Mouse (Mus musculus) hindbrain, embryonic 10.5 days (tissue): ENCODE measurements around the gene Gfra1. TPM values are rescaled to one million over a fixed set of nuclear protein-coding genes. Genes with fewer than 3 reads are reported as not detected.

Experiments
- DNase-seq: peaks from one replicate; pipeline ENCODE4 v3.0.0-alpha.2; 2017; ENCODE audit warnings: low spot score
- H3K27ac ChIP-seq: fragments of 300-500 bp; sonication (generic); 2 replicates; pipeline ENCODE4 v1.5.1; 2016; ENCODE audit warnings: mild to moderate bottlenecking, moderate library complexity
- H3K27me3 ChIP-seq: fragments of 300-500 bp; sonication (generic); 2 replicates; pipeline ENCODE4 v1.6.1; 2016; ENCODE audit warnings: mild to moderate bottlenecking; ENCODE audit not compliant: poor library complexity, insufficient read depth, severe bottlenecking
- H3K36me3 ChIP-seq: fragments of 300-500 bp; sonication (generic); 2 replicates; pipeline ENCODE4 v1.6.1; 2016; ENCODE audit warnings: mild to moderate bottlenecking, moderate library complexity
- H3K4me1 ChIP-seq: fragments of 300-500 bp; sonication (generic); replicated peaks from 2 replicates; pipeline ENCODE4 v1.6.1; 2016; ENCODE audit warnings: mild to moderate bottlenecking
- H3K4me3 ChIP-seq: fragments of 300-500 bp; sonication (generic); 2 replicates; pipeline ENCODE4 v1.5.1; 2016; ENCODE audit warnings: mild to moderate bottlenecking, moderate library complexity
- H3K9me3 ChIP-seq: fragments of 300-500 bp; sonication (generic); 2 replicates; pipeline ENCODE4 v1.6.1; 2016; ENCODE audit warnings: mild to moderate bottlenecking, moderate library complexity
- WGBS: fragments of 180-500 bp; shearing (Covaris S2); methylation state at CpG from one replicate; pipeline ENCODE4 v1.1.7; 2016; 5-methylcytosine and 5-hydroxymethylcytosine counted together
- polyA plus RNA-seq: library from polyadenylated mRNA; unstranded; fragments of >200 nt; fragmentation: Nextera tagmentation; extraction: Ambion mirVana; gene quantifications from 2 replicates; pipeline ENCODE4 v1.2.1, GENCODE M21; 2016

Gfra1 gene
- polyA plus RNA-seq = 26.7 and 35.8 TPM in 2 replicates

GRCm38 (mm10) chr19:58455496-58456061, at the start of gene Gfra1:
Gene Gfra1 (minus strand): TSS chr19:58455909.
- peak within 1 kb of the TSS; percentile 89 for H3K27ac ChIP-seq
- WGBS = under 1% methylated on average over 31 of the region's 31 CpGs
- peaks cover 69% of the 10 kb centered on the region for H3K4me1 ChIP-seq
- DNase-seq = peak; percentile 86
- no peaks in the 10 kb centered on the region for H3K9me3 ChIP-seq
- H3K36me3 ChIP-seq = no peaks in the 10 kb centered on the region
- peaks cover 87% of the 10 kb centered on the region for H3K27me3 ChIP-seq
- H3K4me3 ChIP-seq = peak within 1 kb of the TSS; percentile 65

GRCm38 (mm10) chr19:58500049-58500448, 44.3 kb upstream of the Gfra1 start:
- no peaks in the 10 kb centered on the region for H3K27me3 ChIP-seq
- H3K36me3 ChIP-seq = no peaks in the 10 kb centered on the region
- DNase-seq = no peak
- peaks cover 9% of the 10 kb centered on the region; the same call in 1 of the 2 replicates for H3K4me1 ChIP-seq
- no peaks in the 10 kb centered on the region for H3K9me3 ChIP-seq
- no peak overlapping the region for H3K4me3 ChIP-seq
- 82% methylated on average over 2 of the region's 2 CpGs for WGBS
- H3K27ac ChIP-seq = no peak overlapping the region

- no peak overlapping the region for H3K4me3 ChIP-seq
- 67% methylated on average over 3 of the region's 3 CpGs for WGBS
- DNase-seq = no peak
- H3K9me3 ChIP-seq = no peaks in the 10 kb centered on the region
- H3K27me3 ChIP-seq = no peaks in the 10 kb centered on the region
- no peak overlapping the region for H3K27ac ChIP-seq
- H3K4me1 ChIP-seq = peaks cover 9% of the 10 kb centered on the region; the same call in 1 of the 2 replicates
- H3K36me3 ChIP-seq = no peaks in the 10 kb centered on the region
These were observed 43.8 kb upstream of the Gfra1 start for GRCm38 (mm10) chr19:58499420-58499966.

- Histone ChIP-seq H3K9me3 (no peaks in the 10 kb centered on the region), H3K4me1 (peaks cover 9% of the 10 kb centered on the region; the same call in 1 of the 2 replicates), H3K36me3 (no peaks in the 10 kb centered on the region), H3K27me3 (no peaks in the 10 kb centered on the region), H3K4me3 (no peak overlapping the region), H3K27ac (no peak overlapping the region)
- WGBS = 88% methylated on average over 3 of the region's 3 CpGs
- no peak for DNase-seq
These were observed 41.4 kb upstream of the Gfra1 start for GRCm38 (mm10) chr19:58497106-58497505.

GRCm38 (mm10) chr19:58486686-58487085, 31.0 kb upstream of the Gfra1 start:
- DNase-seq = no peak

GRCm38 (mm10) chr19:58482373-58482977, 26.8 kb upstream of the Gfra1 start:
- no peak overlapping the region for H3K27ac ChIP-seq
- WGBS = 87% methylated on average over 9 of the region's 9 CpGs

More at GRCm38 (mm10) chr19:58486686-58487085, 31.0 kb upstream of the Gfra1 start:
- Histone ChIP-seq H3K27me3 (no peaks in the 10 kb centered on the region), H3K9me3 (peaks cover 5% of the 10 kb centered on the region), H3K4me1 (no peaks in the 10 kb centered on the region), H3K27ac (no peak overlapping the region), H3K4me3 (no peak overlapping the region), H3K36me3 (no peaks in the 10 kb centered on the region)
- WGBS = 70% methylated on average over 2 of the region's 2 CpGs

GRCm38 (mm10) chr19:58474251-58474650, 18.5 kb upstream of the Gfra1 start:
- peaks cover 2% of the 10 kb centered on the region; the same call in 1 of the 2 replicates for H3K9me3 ChIP-seq
- no peaks in the 10 kb centered on the region for H3K4me1 ChIP-seq
- H3K27me3 ChIP-seq = no peaks in the 10 kb centered on the region
- DNase-seq = no peak
- no peak overlapping the region for H3K27ac ChIP-seq
- no peak overlapping the region for H3K4me3 ChIP-seq
- 88% methylated on average over 3 of the region's 3 CpGs for WGBS
- H3K36me3 ChIP-seq = no peaks in the 10 kb centered on the region

More at GRCm38 (mm10) chr19:58482373-58482977, 26.8 kb upstream of the Gfra1 start:
- Histone ChIP-seq H3K36me3 (no peaks in the 10 kb centered on the region), H3K9me3 (peaks cover 12% of the 10 kb centered on the region; the same call in 1 of the 2 replicates), H3K27me3 (no peaks in the 10 kb centered on the region), H3K4me1 (no peaks in the 10 kb centered on the region), H3K4me3 (no peak overlapping the region)
- no peak for DNase-seq

- H3K36me3 ChIP-seq = no peaks in the 10 kb centered on the region
These were observed 13.7 kb upstream of the Gfra1 start for GRCm38 (mm10) chr19:58469421-58469820.

GRCm38 (mm10) chr19:58468331-58468730, 12.6 kb upstream of the Gfra1 start:
- H3K9me3 ChIP-seq = peaks cover 5% of the 10 kb centered on the region; the same call in 1 of the 2 replicates
- 0 out of 2 replicates have a peak, but pooled peaks cover 3% of the 10 kb centered on the region for H3K4me1 ChIP-seq
- no peak overlapping the region for H3K27ac ChIP-seq
- no peak for DNase-seq
- no peak overlapping the region for H3K4me3 ChIP-seq
- H3K27me3 ChIP-seq = peaks cover 3% of the 10 kb centered on the region; the same call in 1 of the 2 replicates
- 67% methylated on average over 2 of the region's 2 CpGs for WGBS
- no peaks in the 10 kb centered on the region for H3K36me3 ChIP-seq

More at GRCm38 (mm10) chr19:58469421-58469820, 13.7 kb upstream of the Gfra1 start:
- Histone ChIP-seq H3K4me3 (no peak overlapping the region), H3K4me1 (0 out of 2 replicates have a peak, but pooled peaks cover 3% of the 10 kb centered on the region), H3K9me3 (peaks cover 5% of the 10 kb centered on the region; the same call in 1 of the 2 replicates), H3K27ac (no peak overlapping the region), H3K27me3 (peaks cover 3% of the 10 kb centered on the region; the same call in 1 of the 2 replicates)
- DNase-seq = peak; percentile 85
- 20% methylated on average over 12 of the region's 12 CpGs for WGBS

GRCm38 (mm10) chr19:58463755-58464154, 8.0 kb upstream of the Gfra1 start:
- peaks cover 5% of the 10 kb centered on the region; the same call in 1 of the 2 replicates for H3K9me3 ChIP-seq
- peaks cover 14% of the 10 kb centered on the region for H3K27me3 ChIP-seq
- no peak for DNase-seq
- peaks cover 15% of the 10 kb centered on the region for H3K4me1 ChIP-seq
- no peak overlapping the region for H3K27ac ChIP-seq
- no peak overlapping the region for H3K4me3 ChIP-seq
- no peaks in the 10 kb centered on the region for H3K36me3 ChIP-seq
- WGBS = 75% methylated on average over 3 of the region's 3 CpGs

- WGBS = 30% methylated on average over 13 of the region's 13 CpGs
- Histone ChIP-seq H3K4me1 (peaks cover 30% of the 10 kb centered on the region), H3K36me3 (no peaks in the 10 kb centered on the region), H3K27ac (peak overlapping the region; percentile 86), H3K27me3 (peaks cover 40% of the 10 kb centered on the region), H3K9me3 (no peaks in the 10 kb centered on the region), H3K4me3 (no peak overlapping the region)
- peak; percentile 54 for DNase-seq
These were observed 4.8 kb upstream of the Gfra1 start for GRCm38 (mm10) chr19:58460361-58461022.

GRCm38 (mm10) chr19:58456491-58457061, 867 bp upstream of the Gfra1 start:
- H3K36me3 ChIP-seq = no peaks in the 10 kb centered on the region
- WGBS = 6% methylated on average over 16 of the region's 16 CpGs
- H3K27ac ChIP-seq = peak overlapping the region; percentile 89
- DNase-seq = peak; percentile 70
- H3K9me3 ChIP-seq = no peaks in the 10 kb centered on the region
- peaks cover 77% of the 10 kb centered on the region for H3K27me3 ChIP-seq
- H3K4me1 ChIP-seq = peaks cover 67% of the 10 kb centered on the region
- H3K4me3 ChIP-seq = peak overlapping the region; percentile 65
